Mouse (Mus musculus): ENCODE results near the gene Slc44a5.

DNA sequence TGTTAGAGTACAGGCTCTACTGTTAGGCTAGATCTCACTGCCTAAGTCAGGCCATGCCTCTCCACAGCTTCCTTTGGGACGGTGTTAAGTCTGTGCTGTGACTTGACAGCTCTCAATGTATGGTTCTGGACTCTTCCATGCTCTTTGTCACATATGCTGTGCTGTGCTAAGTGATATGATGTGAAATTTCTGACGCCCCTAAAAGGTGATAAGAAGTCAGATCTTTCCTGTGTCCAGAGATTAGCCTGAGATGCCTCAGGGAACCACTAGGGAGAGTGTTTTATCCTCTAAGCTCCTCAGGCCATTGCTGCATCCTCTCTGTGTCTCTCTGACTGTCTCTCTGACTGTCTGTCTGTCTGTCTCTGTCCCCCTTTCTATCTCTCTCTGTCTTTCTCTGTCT, 84.2 kb downstream of the Slc44a5 start:
- TF ChIP-seq CTCF (IDR thresholded peaks at IDR 0.05; ENCODE audit: borderline replicate concordance, insufficient read depth, low read length) (no peak), POLR2A (IDR thresholded peaks at IDR 0.05; ENCODE audit: low read depth, low read length) (no peak)
